Mouse (Mus musculus) embryonic facial prominence, embryonic 15.5 days (tissue): ENCODE data around the gene Knop1. TPM values are rescaled to one million over a fixed set of nuclear protein-coding genes. Genes with fewer than 3 reads are reported as not detected.

ENCODE experiments used
- ATAC-seq: fragments of 200-750 bp; cut with Nextera tagmentation; 2 replicates; pipeline ENCODE4 v1.8.0; 2017; ENCODE audit warnings: low read depth, moderate TSS enrichment; ENCODE audit not compliant: insufficient number of reproducible peaks, low FRiP score, low TSS enrichment
- H3K27ac ChIP-seq: fragments of 300-500 bp; sonication (generic); replicated peaks from 2 replicates; pipeline ENCODE4 v1.5.1; 2015; ENCODE audit warnings: mild to moderate bottlenecking, inconsistent platforms
- H3K27me3 ChIP-seq: fragments of 300-500 bp; sonication (generic); 2 replicates; pipeline ENCODE4 v1.6.1; 2015; ENCODE audit warnings: inconsistent platforms
- H3K36me3 ChIP-seq: fragments of 300-500 bp; sonication (generic); 2 replicates; pipeline ENCODE4 v1.6.1; 2015; ENCODE audit warnings: mild to moderate bottlenecking, inconsistent platforms
- H3K4me1 ChIP-seq: fragments of 300-500 bp; sonication (generic); 2 replicates; pipeline ENCODE4 v1.6.1; 2015; ENCODE audit warnings: inconsistent platforms
- H3K4me2 ChIP-seq: fragments of 300-500 bp; sonication (generic); replicated peaks from 2 replicates; pipeline ENCODE4 v1.6.1; 2015; ENCODE audit warnings: mild to moderate bottlenecking, inconsistent platforms
- H3K4me3 ChIP-seq: fragments of 300-500 bp; sonication (generic); replicated peaks from 2 replicates; pipeline ENCODE4 v1.5.1; 2015; ENCODE audit warnings: mild to moderate bottlenecking, inconsistent platforms
- H3K9ac ChIP-seq: fragments of 300-500 bp; sonication (generic); 2 replicates; pipeline ENCODE4 v1.6.1; 2015; ENCODE audit warnings: inconsistent platforms
- H3K9me3 ChIP-seq: fragments of 300-500 bp; sonication (generic); replicated peaks from 2 replicates; pipeline ENCODE4 v1.6.1; 2016; ENCODE audit warnings: inconsistent platforms
- WGBS: fragments of 180-500 bp; shearing (Covaris S2); methylation state at CpG from one replicate; pipeline ENCODE4 v1.1.7; 2015; 5-methylcytosine and 5-hydroxymethylcytosine counted together
- polyA plus RNA-seq: library from polyadenylated mRNA; unstranded; fragments of >200 nt; fragmentation: Nextera tagmentation; extraction: Ambion mirVana; gene quantifications from 2 replicates; pipeline ENCODE4 v1.2.1, GENCODE M21; 2015

Knop1 gene
- polyA plus RNA-seq, result 86.7 and 95.2 TPM in 2 replicates

DNA sequence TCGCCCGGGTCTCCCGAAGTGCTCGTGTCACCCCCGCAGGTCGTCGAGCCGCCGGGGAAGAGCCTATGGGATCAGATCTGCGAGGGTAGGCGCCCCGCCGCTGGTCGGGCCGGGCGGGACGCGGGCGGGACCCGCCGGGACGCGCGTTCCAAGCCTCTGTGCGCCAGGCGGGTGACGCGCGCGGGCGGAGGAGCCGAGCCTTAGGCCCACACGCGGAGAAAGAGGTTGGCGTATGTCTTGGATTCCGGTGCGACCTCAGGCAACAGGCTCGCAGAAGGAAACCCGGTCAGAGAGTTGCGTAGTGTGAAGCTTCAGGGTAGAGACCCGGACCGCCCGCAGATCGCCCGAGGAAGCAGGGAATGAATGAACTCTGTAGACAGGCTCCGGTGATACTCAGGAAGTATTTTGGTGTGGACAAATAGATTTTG is at the start of gene Knop1:
Gene Knop1, minus strand, starts transcription at position 378 of the 428 bp plus-strand sequence.
- under 1% methylated on average over 46 of the region's 46 CpGs for WGBS
- peak; percentile 79 for ATAC-seq
- no peaks in the 10 kb centered on the region for H3K27me3 ChIP-seq

DNA sequence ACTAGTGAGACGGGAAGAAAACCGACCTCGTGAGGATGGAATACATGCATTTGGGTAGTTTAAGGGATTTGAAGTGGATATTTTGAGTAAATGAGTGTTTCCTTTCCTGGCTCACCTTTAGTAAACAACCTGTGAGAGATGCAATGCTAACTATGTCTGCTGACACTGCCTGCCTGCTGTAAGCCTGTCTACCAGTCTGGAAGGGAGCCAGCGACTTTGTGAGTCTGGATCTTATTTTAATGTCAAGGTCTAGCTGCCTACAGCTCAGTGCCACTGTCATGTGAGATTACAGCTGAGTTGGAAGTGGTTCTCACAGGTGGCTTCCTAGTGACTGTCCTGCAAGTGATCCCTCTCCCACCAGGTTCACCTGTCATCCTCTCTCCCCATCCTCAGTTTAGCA is 48.5 kb upstream of the Knop1 start:
- Histone ChIP-seq H3K9me3 (no peaks in the 10 kb centered on the region), H3K27ac (no peak overlapping the region), H3K9ac (no peak overlapping the region), H3K4me2 (no peak overlapping the region), H3K4me1 (peaks cover 21% of the 10 kb centered on the region), H3K4me3 (no peak overlapping the region), H3K27me3 (no peaks in the 10 kb centered on the region), H3K36me3 (no peaks in the 10 kb centered on the region)
- WGBS, result 69% methylated on average over 4 of the region's 4 CpGs
- ATAC-seq, result no peak

More for the DNA sequence above, at the start of gene Knop1:
- Histone ChIP-seq H3K4me2 (peak within 1 kb of the TSS; percentile 67), H3K27ac (peak within 1 kb of the TSS; percentile 82), H3K36me3 (peaks cover 23% of the 10 kb centered on the region), H3K9me3 (no peaks in the 10 kb centered on the region), H3K4me3 (peak within 1 kb of the TSS; percentile 91), H3K4me1 (peaks cover 25% of the 10 kb centered on the region), H3K9ac (peak within 1 kb of the TSS; percentile 68)

DNA sequence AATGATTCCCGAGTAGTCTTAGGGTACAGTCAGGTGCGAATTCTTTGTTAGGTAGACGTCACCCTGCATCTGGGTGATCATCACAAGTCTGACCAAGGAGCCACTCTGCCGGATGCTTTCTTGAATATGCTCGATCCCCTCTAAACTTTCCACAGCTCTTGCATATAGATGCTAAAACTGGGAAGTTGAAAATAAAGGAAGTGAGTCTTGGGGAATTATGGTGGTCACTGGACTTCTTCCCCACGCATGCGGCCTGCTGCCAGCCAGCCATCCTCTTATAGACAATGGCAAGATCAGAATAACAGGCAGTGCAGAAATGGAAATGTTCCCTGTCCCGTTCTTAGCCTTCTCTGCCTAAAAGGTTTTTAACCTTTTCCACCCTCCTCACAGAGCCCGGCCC is 47.8 kb upstream of the Knop1 start:
- no peak for ATAC-seq
- WGBS, result 84% methylated on average over 9 of the region's 9 CpGs

DNA sequence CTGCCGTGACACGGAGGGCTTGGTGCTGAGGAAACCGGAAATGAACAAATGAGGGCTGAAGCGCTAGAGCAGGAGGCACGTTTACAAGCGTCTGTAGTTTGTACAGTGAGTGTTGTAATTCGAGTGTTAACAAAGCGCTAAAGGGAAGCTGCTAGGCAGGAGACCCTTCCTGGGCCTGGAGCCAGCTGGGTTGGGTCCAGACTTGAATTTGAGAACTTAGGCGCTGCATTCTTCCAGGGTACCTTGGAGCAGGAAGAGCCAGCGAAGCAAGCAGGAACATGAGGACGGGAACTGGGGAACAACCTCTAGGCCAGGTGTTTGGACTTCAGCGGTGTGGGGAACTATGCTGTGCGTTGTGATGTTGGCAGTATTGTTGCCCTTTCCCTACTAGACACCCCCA is 46.9 kb upstream of the Knop1 start:
- no peaks in the 10 kb centered on the region for H3K27me3 ChIP-seq
- 9% methylated on average over 13 of the region's 13 CpGs for WGBS
- H3K4me3 ChIP-seq, result peak overlapping the region; percentile 0; the same call in 1 of the 2 replicates
- H3K9me3 ChIP-seq, result no peaks in the 10 kb centered on the region
- no peak overlapping the region for H3K9ac ChIP-seq
- H3K4me1 ChIP-seq, result peaks cover 21% of the 10 kb centered on the region
- peak; percentile 79 for ATAC-seq
- peak overlapping the region; percentile 40 for H3K4me2 ChIP-seq
- no peaks in the 10 kb centered on the region for H3K36me3 ChIP-seq
- peak overlapping the region; percentile 61 for H3K27ac ChIP-seq

More for the DNA sequence above, 47.8 kb upstream of the Knop1 start:
- no peaks in the 10 kb centered on the region for H3K27me3 ChIP-seq
- H3K36me3 ChIP-seq, result no peaks in the 10 kb centered on the region
- H3K9ac ChIP-seq, result no peak overlapping the region
- H3K9me3 ChIP-seq, result no peaks in the 10 kb centered on the region
- H3K4me1 ChIP-seq, result peaks cover 21% of the 10 kb centered on the region
- no peak overlapping the region for H3K4me3 ChIP-seq
- H3K27ac ChIP-seq, result peak overlapping the region; percentile 61; the same call in 1 of the 2 replicates
- H3K4me2 ChIP-seq, result no peak overlapping the region

DNA sequence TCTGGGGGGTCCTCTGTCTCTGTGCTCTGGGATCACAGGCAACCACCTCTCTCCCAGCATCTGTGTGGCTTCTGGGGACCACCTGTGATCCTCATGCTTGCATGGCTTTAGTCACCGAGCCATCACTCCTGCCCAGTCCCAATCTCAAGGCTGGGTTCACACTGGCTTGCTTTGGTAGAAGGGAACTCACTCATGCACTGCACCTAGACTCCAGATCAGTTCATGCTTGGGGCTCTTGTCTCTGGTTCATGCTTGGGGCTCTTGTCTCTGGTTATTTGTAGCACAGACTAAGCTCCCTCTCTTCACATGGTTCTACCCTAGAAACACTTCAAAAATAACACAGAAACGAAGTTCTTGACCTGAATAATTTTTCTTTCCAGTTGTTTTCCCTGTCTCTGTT is 44.0 kb upstream of the Knop1 start:
- Histone ChIP-seq H3K9ac (no peak overlapping the region), H3K9me3 (no peaks in the 10 kb centered on the region), H3K36me3 (no peaks in the 10 kb centered on the region), H3K4me1 (peaks cover 23% of the 10 kb centered on the region), H3K4me2 (no peak overlapping the region), H3K4me3 (no peak overlapping the region), H3K27ac (no peak overlapping the region), H3K27me3 (no peaks in the 10 kb centered on the region)
- ATAC-seq, result no peak
- 72% methylated on average over 2 of the region's 2 CpGs for WGBS

DNA sequence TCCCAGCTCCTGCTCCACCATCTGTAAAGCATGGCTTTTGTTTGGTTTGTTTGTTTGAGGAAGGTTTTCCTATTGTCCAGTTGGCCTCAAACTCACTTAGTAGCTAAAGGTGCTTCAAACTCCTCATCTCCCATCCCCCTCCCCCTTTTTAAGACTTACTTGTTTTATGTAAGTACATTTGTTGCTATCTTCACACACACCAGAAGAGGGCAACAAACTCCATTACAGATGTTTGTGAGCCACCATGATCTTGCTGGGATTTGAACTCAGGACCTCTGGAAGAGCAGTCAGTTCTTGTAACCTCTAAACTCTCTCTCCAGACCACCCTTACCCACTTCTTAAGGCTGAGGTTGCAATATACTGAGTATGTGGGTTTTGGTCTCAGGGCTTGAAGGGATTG is 42.0 kb upstream of the Knop1 start:
- Histone ChIP-seq H3K9me3 (no peaks in the 10 kb centered on the region), H3K27me3 (no peaks in the 10 kb centered on the region), H3K27ac (no peak overlapping the region), H3K4me1 (peaks cover 14% of the 10 kb centered on the region), H3K9ac (no peak overlapping the region), H3K36me3 (no peaks in the 10 kb centered on the region), H3K4me3 (no peak overlapping the region), H3K4me2 (no peak overlapping the region)
- no peak for ATAC-seq

DNA sequence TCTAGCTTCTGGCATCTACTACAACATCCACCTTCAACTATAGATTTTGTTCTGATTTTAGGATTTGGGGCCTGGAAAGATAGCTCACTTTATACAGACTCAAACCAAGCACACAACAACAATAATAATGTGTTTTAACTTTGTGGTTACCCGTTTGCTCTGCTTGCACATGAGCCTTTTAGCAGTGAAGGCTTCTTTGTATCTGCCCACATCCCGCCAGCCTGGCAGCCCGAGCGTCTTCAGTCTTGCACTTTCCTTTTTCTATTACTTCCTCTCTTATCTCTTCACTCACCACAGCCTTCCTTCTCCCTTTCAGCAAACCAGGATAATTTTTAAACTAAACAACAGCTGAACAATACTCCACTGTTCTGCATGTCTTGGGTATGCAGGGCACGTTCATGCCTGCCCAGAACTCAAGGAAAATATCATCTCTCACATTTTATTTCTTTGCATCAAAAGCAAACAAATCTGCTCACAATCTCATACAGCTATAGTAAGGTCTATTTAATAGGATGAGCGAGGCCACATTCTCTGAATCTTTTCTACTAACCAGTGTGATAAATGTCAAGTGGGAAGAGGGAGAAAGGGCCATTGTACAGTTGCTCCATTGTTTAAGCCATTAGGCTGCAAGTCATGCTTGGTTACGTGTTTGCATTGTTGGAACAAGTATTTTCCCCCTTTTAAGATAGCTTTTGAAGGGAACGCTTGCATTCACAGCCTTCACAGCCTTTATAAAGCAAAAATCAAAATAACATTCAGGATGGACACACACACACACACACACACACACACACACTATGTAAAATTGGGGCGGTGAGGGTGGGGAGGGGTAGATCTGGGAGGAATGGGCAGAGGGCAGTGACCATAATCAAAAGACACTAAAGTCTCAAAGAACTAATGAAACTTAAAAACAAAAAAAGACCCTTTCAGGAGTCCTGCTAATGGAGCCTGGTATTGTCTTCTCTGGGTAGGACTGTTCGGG is 39.7 kb upstream of the Knop1 start:
- H3K4me2 ChIP-seq, result no peak overlapping the region
- ATAC-seq, result no peak
- 0 out of 2 replicates have a peak, but pooled peaks cover 5% of the 10 kb centered on the region for H3K4me1 ChIP-seq
- 42% methylated on average over 10 of the region's 10 CpGs for WGBS
- peak overlapping the region; percentile 65 for H3K27ac ChIP-seq
- H3K9me3 ChIP-seq, result no peaks in the 10 kb centered on the region
- no peak overlapping the region for H3K4me3 ChIP-seq
- no peaks in the 10 kb centered on the region for H3K36me3 ChIP-seq
- no peaks in the 10 kb centered on the region for H3K27me3 ChIP-seq
- no peak overlapping the region for H3K9ac ChIP-seq

DNA sequence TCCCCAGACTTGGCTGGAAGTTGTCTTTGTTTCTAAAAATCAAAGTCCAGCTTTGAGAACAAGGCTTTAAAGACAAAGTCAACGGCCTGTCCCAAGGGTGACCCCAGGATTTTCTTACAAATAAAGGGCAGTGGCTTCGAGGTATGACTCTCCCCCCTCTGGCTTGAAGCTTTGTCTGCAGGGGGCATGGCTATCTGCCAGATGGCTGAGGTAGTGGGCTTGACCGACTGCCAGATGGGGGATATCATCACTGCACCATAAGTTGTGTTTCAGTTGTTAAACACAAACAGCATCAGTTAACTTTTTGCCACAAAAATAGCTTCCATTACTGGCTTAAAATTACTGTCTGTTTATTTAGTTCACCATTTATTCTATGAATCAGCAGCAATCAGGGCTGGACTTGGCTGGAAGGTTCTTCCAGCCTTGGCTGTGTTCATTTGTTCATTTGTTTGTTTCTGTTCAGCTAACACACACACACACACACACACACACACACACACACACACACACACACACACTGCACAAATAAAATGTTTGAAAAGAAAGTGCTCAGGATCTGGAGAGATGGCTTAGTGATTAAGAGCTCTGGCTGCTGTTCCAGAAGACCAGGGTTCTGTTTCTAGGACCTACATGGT is 33.1 kb upstream of the Knop1 start:
- no peaks in the 10 kb centered on the region for H3K36me3 ChIP-seq
- H3K9ac ChIP-seq, result no peak overlapping the region
- no peak; the same call in 1 of the 2 replicates for ATAC-seq
- H3K27ac ChIP-seq, result peak overlapping the region; percentile 55; the same call in 1 of the 2 replicates
- no peak overlapping the region for H3K4me3 ChIP-seq
- no peaks in the 10 kb centered on the region for H3K27me3 ChIP-seq
- no peaks in the 10 kb centered on the region for H3K9me3 ChIP-seq
- WGBS, result 10% methylated on average over 3 of the region's 3 CpGs
- 0 out of 2 replicates have a peak, but pooled peaks cover 13% of the 10 kb centered on the region for H3K4me1 ChIP-seq
- no peak overlapping the region for H3K4me2 ChIP-seq

DNA sequence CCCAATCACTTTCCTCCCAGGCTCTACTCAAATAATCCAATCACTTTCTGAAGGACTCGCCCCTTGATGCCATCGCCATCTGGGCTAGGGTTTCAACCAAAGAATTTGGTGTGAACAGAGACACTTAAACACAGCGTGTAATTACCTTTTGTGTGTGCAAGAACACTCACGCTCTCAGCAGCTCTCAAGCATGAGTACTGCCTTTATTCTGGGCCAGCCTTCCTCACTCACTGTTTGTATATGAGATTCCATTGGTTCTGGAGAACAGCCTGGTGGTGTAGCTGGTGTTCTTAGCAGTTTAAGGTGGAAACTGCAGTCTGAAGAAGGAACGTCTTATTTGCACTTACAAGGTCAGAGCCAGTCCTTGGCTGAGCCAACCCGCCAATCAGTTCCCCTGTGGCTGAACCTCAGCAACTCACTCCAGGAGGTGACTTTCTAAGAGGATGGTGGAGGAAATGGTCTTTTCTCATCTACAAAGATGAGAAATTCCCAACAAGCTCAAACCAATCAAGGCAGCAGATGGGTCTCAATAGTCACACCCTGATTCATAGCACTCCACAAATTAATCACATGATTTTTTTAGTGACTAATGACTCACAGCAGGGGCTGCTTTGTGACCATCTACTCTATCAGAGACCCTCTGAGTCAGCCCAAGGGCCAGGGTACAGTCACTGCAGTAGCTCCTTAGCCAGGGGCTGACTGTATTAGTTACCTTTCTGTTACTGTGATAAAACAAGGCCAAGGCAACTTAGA is 31.4 kb upstream of the Knop1 start:
- no peak overlapping the region for H3K27ac ChIP-seq
- H3K9me3 ChIP-seq, result no peaks in the 10 kb centered on the region
- H3K4me1 ChIP-seq, result 0 out of 2 replicates have a peak, but pooled peaks cover 17% of the 10 kb centered on the region
- no peak overlapping the region for H3K4me2 ChIP-seq
- no peaks in the 10 kb centered on the region for H3K27me3 ChIP-seq
- ATAC-seq, result no peak
- no peak overlapping the region for H3K9ac ChIP-seq
- WGBS, result 35% methylated on average over 6 of the region's 6 CpGs
- no peak overlapping the region for H3K4me3 ChIP-seq
- H3K36me3 ChIP-seq, result no peaks in the 10 kb centered on the region

DNA sequence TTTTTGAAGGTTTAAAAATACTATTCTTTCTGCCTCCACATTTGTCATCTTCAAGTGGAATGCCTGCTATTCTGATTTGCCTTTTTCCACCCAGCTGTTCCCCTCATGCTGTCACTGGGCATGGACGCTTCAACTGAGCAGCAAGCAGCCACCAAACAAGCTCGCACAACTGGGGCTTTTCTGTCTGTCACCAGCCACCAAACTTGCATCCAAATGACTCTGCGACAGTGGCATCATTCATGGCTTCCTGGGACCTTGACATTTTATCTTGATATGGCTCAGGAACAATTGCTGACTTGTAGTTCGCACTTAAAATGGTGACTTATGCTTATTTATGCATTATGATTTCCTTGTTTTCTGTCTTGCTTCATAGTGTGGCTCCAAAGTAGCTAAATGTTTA is 28.9 kb upstream of the Knop1 start:
- Histone ChIP-seq H3K36me3 (no peaks in the 10 kb centered on the region), H3K9ac (no peak overlapping the region), H3K4me2 (no peak overlapping the region), H3K4me1 (0 out of 2 replicates have a peak, but pooled peaks cover 17% of the 10 kb centered on the region), H3K9me3 (no peaks in the 10 kb centered on the region), H3K4me3 (no peak overlapping the region), H3K27me3 (no peaks in the 10 kb centered on the region), H3K27ac (no peak overlapping the region)
- WGBS, result 64% methylated on average over 4 of the region's 4 CpGs
- no peak for ATAC-seq

DNA sequence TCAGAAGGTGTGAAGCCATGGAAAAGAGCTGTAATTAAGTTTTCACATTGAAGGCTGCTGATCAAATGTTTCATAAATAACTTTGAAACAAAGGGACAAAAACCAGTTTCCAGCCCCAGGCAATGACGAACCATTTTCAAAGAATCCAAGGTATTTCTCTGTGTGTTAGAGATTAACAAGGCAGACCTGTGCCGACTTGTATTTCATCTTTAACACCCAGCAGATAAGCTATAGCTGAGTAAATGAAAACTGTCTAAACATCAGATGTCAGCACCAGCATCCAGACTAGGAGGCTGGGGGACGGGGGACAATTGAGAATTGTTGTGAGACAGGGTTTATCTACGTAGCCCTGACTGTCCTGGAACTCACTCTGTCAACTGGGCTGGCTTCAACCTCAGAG is 27.9 kb upstream of the Knop1 start:
- no peaks in the 10 kb centered on the region for H3K36me3 ChIP-seq
- peaks cover 14% of the 10 kb centered on the region; the same call in 1 of the 2 replicates for H3K4me1 ChIP-seq
- 62% methylated on average over 4 of the region's 4 CpGs for WGBS
- H3K27ac ChIP-seq, result no peak overlapping the region; the same call in 1 of the 2 replicates
- H3K4me2 ChIP-seq, result no peak overlapping the region
- H3K9ac ChIP-seq, result no peak overlapping the region
- no peaks in the 10 kb centered on the region for H3K27me3 ChIP-seq
- no peak for ATAC-seq
- H3K4me3 ChIP-seq, result no peak overlapping the region
- no peaks in the 10 kb centered on the region for H3K9me3 ChIP-seq
